Mouse (Mus musculus) embryonic facial prominence, embryonic 13.5 days (tissue): Measurements from ENCODE around the gene Cnfn. TPM values are rescaled to one million over a fixed set of nuclear protein-coding genes. Genes with fewer than 3 reads are reported as not detected.
"Not testable (repeated sequence)": the region's sequence is repeated elsewhere in the genome, so short reads cannot be mapped to it uniquely, and the experiment has no call there.

Experiments
- ATAC-seq: fragments of 200-750 bp; cut with Nextera tagmentation; 2 replicates; pipeline ENCODE4 v1.8.0; 2017; ENCODE audit warnings: low read depth; ENCODE audit not compliant: insufficient number of reproducible peaks, insufficient read depth, low FRiP score, low TSS enrichment
- H3K27ac ChIP-seq: fragments of 300-500 bp; sonication (generic); 2 replicates; pipeline ENCODE4 v1.5.1; 2015; ENCODE audit warnings: moderate library complexity, mild to moderate bottlenecking, inconsistent platforms
- H3K27me3 ChIP-seq: fragments of 300-500 bp; sonication (generic); 2 replicates; pipeline ENCODE4 v1.6.1; 2015; ENCODE audit warnings: mild to moderate bottlenecking, inconsistent platforms
- H3K36me3 ChIP-seq: fragments of 300-500 bp; sonication (generic); 2 replicates; pipeline ENCODE4 v1.6.1; 2015; ENCODE audit warnings: mild to moderate bottlenecking, inconsistent platforms
- H3K4me1 ChIP-seq: fragments of 300-500 bp; sonication (generic); 2 replicates; pipeline ENCODE4 v1.6.1; 2015; ENCODE audit warnings: inconsistent platforms
- H3K4me2 ChIP-seq: fragments of 300-500 bp; sonication (generic); 2 replicates; pipeline ENCODE4 v1.6.1; 2015; ENCODE audit warnings: moderate library complexity, mild to moderate bottlenecking, inconsistent platforms
- H3K4me3 ChIP-seq: fragments of 300-500 bp; sonication (generic); 2 replicates; pipeline ENCODE4 v1.5.1; 2015; ENCODE audit warnings: mild to moderate bottlenecking, inconsistent platforms
- H3K9ac ChIP-seq: fragments of 300-500 bp; sonication (generic); 2 replicates; pipeline ENCODE4 v1.6.1; 2015; ENCODE audit warnings: mild to moderate bottlenecking, inconsistent platforms
- H3K9me3 ChIP-seq: fragments of 300-500 bp; sonication (generic); 2 replicates; pipeline ENCODE4 v1.6.1; 2016; ENCODE audit warnings: inconsistent platforms
- WGBS: fragments of 180-500 bp; shearing (Covaris S2); methylation state at CpG from one replicate; pipeline ENCODE4 v1.1.7; 2015; ENCODE audit warnings: mixed read lengths; 5-methylcytosine and 5-hydroxymethylcytosine counted together
- polyA plus RNA-seq: library from polyadenylated mRNA; unstranded; fragments of >200 nt; fragmentation: Nextera tagmentation; extraction: Ambion mirVana; gene quantifications from 2 replicates; pipeline ENCODE4 v1.2.1, GENCODE M21; 2015

Cnfn gene
- polyA plus RNA-seq, 1 experiment from 2014 or later, result 7.0 TPM

- Histone ChIP-seq H3K4me2 (no peak overlapping the region), H3K4me1 (no peaks in the 10 kb centered on the region), H3K9me3 (no peaks in the 10 kb centered on the region), H3K9ac (0 out of 2 replicates have a peak overlapping the region, but pooled peaks have one; percentile 3), H3K4me3 (no peak overlapping the region), H3K27ac (no peak overlapping the region), H3K27me3 (no peaks in the 10 kb centered on the region), H3K36me3 (peaks cover 98% of the 10 kb centered on the region)
- ATAC-seq, result no peak
- 73% methylated on average over 19 of the region's 19 CpGs for WGBS
These were observed 10.8 kb downstream of the Cnfn start for GRCm38 (mm10) chr7:25358721-25359206.

GRCm38 (mm10) chr7:25348861-25349260 lies 20.7 kb downstream of the Cnfn start:
- no peak for ATAC-seq
- 89% methylated on average over 8 of the region's 8 CpGs for WGBS
- peaks cover 13% of the 10 kb centered on the region for H3K9me3 ChIP-seq
- H3K4me1 ChIP-seq, result no peaks in the 10 kb centered on the region
- peaks cover 96% of the 10 kb centered on the region for H3K36me3 ChIP-seq
- H3K27me3 ChIP-seq, result no peaks in the 10 kb centered on the region
- H3K4me2 ChIP-seq, result no peak overlapping the region
- no peak overlapping the region for H3K4me3 ChIP-seq
- H3K27ac ChIP-seq, result no peak overlapping the region
- H3K9ac ChIP-seq, result no peak overlapping the region

- WGBS, result 81% methylated on average over 20 of the region's 20 CpGs
- peaks cover 88% of the 10 kb centered on the region for H3K36me3 ChIP-seq
- no peaks in the 10 kb centered on the region for H3K9me3 ChIP-seq
- no peak overlapping the region for H3K4me3 ChIP-seq
- no peaks in the 10 kb centered on the region for H3K27me3 ChIP-seq
- ATAC-seq, result no peak
- H3K4me1 ChIP-seq, result no peaks in the 10 kb centered on the region
- no peak overlapping the region for H3K4me2 ChIP-seq
- H3K9ac ChIP-seq, result no peak overlapping the region
- no peak overlapping the region for H3K27ac ChIP-seq
These were observed 28.3 kb downstream of the Cnfn start for GRCm38 (mm10) chr7:25341000-25341784.

- Histone ChIP-seq H3K36me3 (peaks cover 90% of the 10 kb centered on the region), H3K9me3 (no peaks in the 10 kb centered on the region), H3K27ac (no peak overlapping the region), H3K9ac (no peak overlapping the region), H3K4me1 (no peaks in the 10 kb centered on the region), H3K4me3 (no peak overlapping the region), H3K4me2 (no peak overlapping the region), H3K27me3 (no peaks in the 10 kb centered on the region)
- no peak for ATAC-seq
- 89% methylated on average over 9 of the region's 9 CpGs for WGBS
These were observed 30.2 kb downstream of the Cnfn start for GRCm38 (mm10) chr7:25339329-25339728.

- ATAC-seq, result no peak
- 84% methylated on average over 12 of the region's 12 CpGs for WGBS
These were observed 35.1 kb downstream of the Cnfn start for GRCm38 (mm10) chr7:25334472-25334871.

GRCm38 (mm10) chr7:25333596-25334307 lies 35.8 kb downstream of the Cnfn start:
- H3K27me3 ChIP-seq, result no peaks in the 10 kb centered on the region
- no peaks in the 10 kb centered on the region for H3K9me3 ChIP-seq
- no peak overlapping the region for H3K27ac ChIP-seq
- ATAC-seq, result peak; percentile 45; the same call in 1 of the 2 replicates
- 44% methylated on average over 16 of the region's 16 CpGs for WGBS
- no peaks in the 10 kb centered on the region for H3K4me1 ChIP-seq
- H3K4me2 ChIP-seq, result no peak overlapping the region
- H3K9ac ChIP-seq, result 0 out of 2 replicates have a peak overlapping the region, but pooled peaks have one; percentile 21
- H3K36me3 ChIP-seq, result peaks cover 79% of the 10 kb centered on the region
- H3K4me3 ChIP-seq, result no peak overlapping the region

More at GRCm38 (mm10) chr7:25334472-25334871, 35.1 kb downstream of the Cnfn start:
- no peak overlapping the region for H3K4me2 ChIP-seq
- no peak overlapping the region for H3K27ac ChIP-seq
- H3K4me1 ChIP-seq, result no peaks in the 10 kb centered on the region
- H3K36me3 ChIP-seq, result peaks cover 85% of the 10 kb centered on the region
- no peaks in the 10 kb centered on the region for H3K27me3 ChIP-seq
- H3K9me3 ChIP-seq, result no peaks in the 10 kb centered on the region
- H3K4me3 ChIP-seq, result no peak overlapping the region
- no peak overlapping the region for H3K9ac ChIP-seq

- H3K27ac ChIP-seq, result no peak overlapping the region
- no peaks in the 10 kb centered on the region for H3K27me3 ChIP-seq
- no peak for ATAC-seq
- peaks cover 17% of the 10 kb centered on the region for H3K4me1 ChIP-seq
- no peak overlapping the region for H3K9ac ChIP-seq
- 60% methylated on average over 8 of the region's 8 CpGs for WGBS
- no peaks in the 10 kb centered on the region for H3K9me3 ChIP-seq
- no peak overlapping the region for H3K4me2 ChIP-seq
- H3K36me3 ChIP-seq, result peaks cover 47% of the 10 kb centered on the region
- H3K4me3 ChIP-seq, result no peak overlapping the region
These were observed 43.3 kb downstream of the Cnfn start for GRCm38 (mm10) chr7:25326233-25326632.

GRCm38 (mm10) chr7:25325431-25325830 lies 44.1 kb downstream of the Cnfn start:
- 92% methylated on average over 6 of the region's 6 CpGs for WGBS
- not testable (repeated sequence) for H3K27me3 ChIP-seq, ATAC-seq, H3K4me3 ChIP-seq, H3K9ac ChIP-seq, H3K4me2 ChIP-seq, H3K9me3 ChIP-seq, H3K27ac ChIP-seq
- Histone ChIP-seq H3K36me3 (peaks cover 39% of the 10 kb centered on the region), H3K4me1 (peaks cover 20% of the 10 kb centered on the region)

- Histone ChIP-seq H3K36me3 (peaks cover 27% of the 10 kb centered on the region), H3K4me3 (no peak overlapping the region), H3K9ac (no peak overlapping the region), H3K4me1 (peaks cover 27% of the 10 kb centered on the region), H3K9me3 (no peaks in the 10 kb centered on the region), H3K4me2 (peak overlapping the region; percentile 26), H3K27ac (no peak overlapping the region), H3K27me3 (no peaks in the 10 kb centered on the region)
- no peak for ATAC-seq
- 80% methylated on average over 2 of the region's 2 CpGs for WGBS
These were observed 46.3 kb downstream of the Cnfn start for GRCm38 (mm10) chr7:25323219-25323618.

GRCm38 (mm10) chr7:25322058-25322484 lies 47.5 kb downstream of the Cnfn start:
- peak; percentile 80 for ATAC-seq
- Histone ChIP-seq H3K4me2 (peak overlapping the region; percentile 50), H3K36me3 (peaks cover 16% of the 10 kb centered on the region; the same call in 1 of the 2 replicates), H3K9ac (peak overlapping the region; percentile 51), H3K27me3 (no peaks in the 10 kb centered on the region), H3K4me1 (peaks cover 37% of the 10 kb centered on the region), H3K27ac (peak overlapping the region; percentile 94), H3K9me3 (no peaks in the 10 kb centered on the region), H3K4me3 (peak overlapping the region; percentile 30)
- WGBS, result 2% methylated on average over 6 of the region's 6 CpGs
